Mouse (Mus musculus): Measurements from ENCODE around the gene Arid3c. TPM values are rescaled to one million over a fixed set of nuclear protein-coding genes. Genes with fewer than 3 reads are reported as not detected.

Arid3c gene
- total and polyA plus RNA-seq, 2 experiments from 2014 or later, result 0.99 to 2.1 TPM

GRCm38 (mm10) chr4:41762099-41762687 is 31.3 kb upstream of the Arid3c start:
- Histone ChIP-seq H3K36me3 (ENCODE audit: insufficient read depth, low read length) (no peaks in the 10 kb centered on the region), H3K27me3 (ENCODE audit: insufficient read depth, low read length) (no peaks in the 10 kb centered on the region), H3K4me1 (ENCODE audit: insufficient read depth, low read length) (peaks cover 16% of the 10 kb centered on the region), H3K4me2 (ENCODE audit: low read depth, low read length) (peak overlapping the region; percentile 53), H3K9me3 (ENCODE audit: low read length) (no peaks in the 10 kb centered on the region), H3K27ac (peak overlapping the region; percentile 63; the same call in 1 of the 2 replicates), H3K9ac (replicated peaks; ENCODE audit: low read length) (0 out of 2 replicates have a peak overlapping the region, but pooled peaks have one; percentile 21), H3K4me3 (ENCODE audit: low read length) (no peak overlapping the region)
- DNase-seq (ENCODE audit: low spot score) (no peak), ATAC-seq (peak; percentile 6; the same call in 1 of the 2 replicates)
- TF ChIP-seq CTCF (IDR thresholded peaks at IDR 0.05; ENCODE audit: low read depth), result no peak
- WGBS, result 47% methylated on average over 8 of the region's 8 CpGs

- ATAC-seq, result no peak
- H3K9me3 ChIP-seq (ENCODE audit: low read length), result no peaks in the 10 kb centered on the region
- H3K9ac ChIP-seq (replicated peaks; ENCODE audit: low read length), result no peak overlapping the region
- H3K36me3 ChIP-seq (ENCODE audit: insufficient read depth, low read length), result no peaks in the 10 kb centered on the region
- no peak for TF ChIP-seq CTCF (IDR thresholded peaks at IDR 0.05; ENCODE audit: low read depth)
- H3K4me3 ChIP-seq (ENCODE audit: low read length), result no peak overlapping the region
- DNase-seq (ENCODE audit: low spot score), result no peak
- H3K27ac ChIP-seq, result peak overlapping the region; percentile 63; the same call in 1 of the 2 replicates
- no peaks in the 10 kb centered on the region for H3K27me3 ChIP-seq (ENCODE audit: insufficient read depth, low read length)
- H3K4me1 ChIP-seq (ENCODE audit: insufficient read depth, low read length), result peaks cover 16% of the 10 kb centered on the region
- peak overlapping the region; percentile 53; the same call in 1 of the 2 replicates for H3K4me2 ChIP-seq (ENCODE audit: low read depth, low read length)
Measured at GRCm38 (mm10) chr4:41761680-41762079, 30.7 kb upstream of the Arid3c start.

- H3K4me2 ChIP-seq (ENCODE audit: low read depth, low read length), result peak overlapping the region; percentile 53
- no peaks in the 10 kb centered on the region for H3K27me3 ChIP-seq (ENCODE audit: insufficient read depth, low read length)
- 82% methylated on average over 4 of the region's 4 CpGs for WGBS
- no peak for DNase-seq (ENCODE audit: low spot score)
- no peak for TF ChIP-seq CTCF (IDR thresholded peaks at IDR 0.05; ENCODE audit: low read depth)
- H3K9ac ChIP-seq (replicated peaks; ENCODE audit: low read length), result peak overlapping the region; percentile 34
- H3K4me3 ChIP-seq (ENCODE audit: low read length), result peak overlapping the region; percentile 35
- peak overlapping the region; percentile 63; the same call in 1 of the 2 replicates for H3K27ac ChIP-seq
- no peaks in the 10 kb centered on the region for H3K9me3 ChIP-seq (ENCODE audit: low read length)
- ATAC-seq, result peak; percentile 15
- H3K36me3 ChIP-seq (ENCODE audit: insufficient read depth, low read length), result no peaks in the 10 kb centered on the region
- H3K4me1 ChIP-seq (ENCODE audit: insufficient read depth, low read length), result peaks cover 21% of the 10 kb centered on the region
Measured at GRCm38 (mm10) chr4:41760911-41761310, 30.0 kb upstream of the Arid3c start.

- peaks cover 21% of the 10 kb centered on the region for H3K4me1 ChIP-seq (ENCODE audit: insufficient read depth, low read length)
- 2% methylated on average over 15 of the region's 15 CpGs for WGBS
- H3K27me3 ChIP-seq (ENCODE audit: insufficient read depth, low read length), result no peaks in the 10 kb centered on the region
- peak overlapping the region; percentile 34 for H3K9ac ChIP-seq (replicated peaks; ENCODE audit: low read length)
- H3K4me3 ChIP-seq (ENCODE audit: low read length), result peak overlapping the region; percentile 35
- peak overlapping the region; percentile 53 for H3K4me2 ChIP-seq (ENCODE audit: low read depth, low read length)
- H3K36me3 ChIP-seq (ENCODE audit: insufficient read depth, low read length), result no peaks in the 10 kb centered on the region
- peak overlapping the region; percentile 63 for H3K27ac ChIP-seq
- ATAC-seq, result peak; percentile 83
- H3K9me3 ChIP-seq (ENCODE audit: low read length), result no peaks in the 10 kb centered on the region
- DNase-seq (ENCODE audit: low spot score), result peak; percentile 80
- TF ChIP-seq CTCF (IDR thresholded peaks at IDR 0.05; ENCODE audit: low read depth), result peak; percentile 24; the same call in 1 of the 2 replicates
Measured at GRCm38 (mm10) chr4:41760288-41760721, 29.4 kb upstream of the Arid3c start.

- Histone ChIP-seq H3K9me3 (ENCODE audit: low read length) (no peaks in the 10 kb centered on the region), H3K9ac (replicated peaks; ENCODE audit: low read length) (peak overlapping the region; percentile 34; the same call in 1 of the 2 replicates), H3K4me2 (ENCODE audit: low read depth, low read length) (peak overlapping the region; percentile 53), H3K36me3 (ENCODE audit: insufficient read depth, low read length) (no peaks in the 10 kb centered on the region), H3K4me3 (ENCODE audit: low read length) (peak overlapping the region; percentile 35), H3K4me1 (ENCODE audit: insufficient read depth, low read length) (peaks cover 21% of the 10 kb centered on the region), H3K27ac (peak overlapping the region; percentile 63), H3K27me3 (ENCODE audit: insufficient read depth, low read length) (no peaks in the 10 kb centered on the region)
- DNase-seq (ENCODE audit: low spot score) (no peak), ATAC-seq (no peak)
- 40% methylated on average over 6 of the region's 6 CpGs for WGBS
- TF ChIP-seq CTCF (IDR thresholded peaks at IDR 0.05; ENCODE audit: low read depth), result no peak
Measured at GRCm38 (mm10) chr4:41759656-41760287, 28.8 kb upstream of the Arid3c start.

- peaks cover 21% of the 10 kb centered on the region for H3K4me1 ChIP-seq (ENCODE audit: insufficient read depth, low read length)
- no peaks in the 10 kb centered on the region for H3K36me3 ChIP-seq (ENCODE audit: insufficient read depth, low read length)
- no peak for ATAC-seq
- H3K9me3 ChIP-seq (ENCODE audit: low read length), result no peaks in the 10 kb centered on the region
- H3K27ac ChIP-seq, result peak overlapping the region; percentile 63
- WGBS, result 67% methylated on average over 9 of the region's 9 CpGs
- H3K27me3 ChIP-seq (ENCODE audit: insufficient read depth, low read length), result no peaks in the 10 kb centered on the region
- DNase-seq (ENCODE audit: low spot score), result peak; percentile 43
- H3K4me2 ChIP-seq (ENCODE audit: low read depth, low read length), result no peak overlapping the region
- H3K9ac ChIP-seq (replicated peaks; ENCODE audit: low read length), result no peak overlapping the region
- H3K4me3 ChIP-seq (ENCODE audit: low read length), result no peak overlapping the region
- TF ChIP-seq CTCF (IDR thresholded peaks at IDR 0.05; ENCODE audit: low read depth), result no peak
Measured at GRCm38 (mm10) chr4:41759206-41759605, 28.3 kb upstream of the Arid3c start.

Measured in hindbrain, postnatal 0 days (tissue).